Mouse (Mus musculus) kidney, postnatal 0 days (tissue): Measurements from ENCODE around the gene BC049715. TPM values are rescaled to one million over a fixed set of nuclear protein-coding genes. Genes with fewer than 3 reads are reported as not detected.

ENCODE experiments used
- ATAC-seq: fragments of 200-750 bp; cut with Nextera tagmentation; replicated peaks from 2 replicates; pipeline ENCODE4 v1.8.0; 2017; ENCODE audit warnings: low read depth, moderate number of reproducible peaks, moderate TSS enrichment, moderate library complexity; ENCODE audit not compliant: low FRiP score
- DNase-seq: peaks from one replicate; pipeline ENCODE4 v3.0.0-alpha.2; 2016; ENCODE audit warnings: low spot score
- H3K27ac ChIP-seq: fragments of 300-500 bp; sonication (generic); 2 replicates; pipeline ENCODE4 v1.5.1; 2014; ENCODE audit warnings: mild to moderate bottlenecking
- H3K27me3 ChIP-seq: fragments of 300-500 bp; sonication (generic); 2 replicates; pipeline ENCODE4 v1.6.1; 2014; ENCODE audit warnings: low read length, mixed read lengths; ENCODE audit not compliant: insufficient read depth
- H3K36me3 ChIP-seq: fragments of 300-500 bp; sonication (generic); 2 replicates; pipeline ENCODE4 v1.6.1; 2014; ENCODE audit warnings: low read length, mixed read lengths; ENCODE audit not compliant: insufficient read depth
- H3K4me1 ChIP-seq: fragments of 300-500 bp; sonication (generic); replicated peaks from 2 replicates; pipeline ENCODE4 v1.6.1; 2014; ENCODE audit warnings: antibody characterized with exemption, low read length, mixed read lengths; ENCODE audit not compliant: insufficient read depth
- H3K4me2 ChIP-seq: fragments of 300-500 bp; sonication (generic); 2 replicates; pipeline ENCODE4 v1.6.1; 2014; ENCODE audit warnings: mild to moderate bottlenecking, low read length, moderate library complexity, mixed read lengths
- H3K4me3 ChIP-seq: fragments of 300-500 bp; sonication (generic); replicated peaks from 2 replicates; pipeline ENCODE4 v1.5.1; 2014; ENCODE audit warnings: low read depth, low read length
- H3K9ac ChIP-seq: fragments of 300-500 bp; sonication (generic); 2 replicates; pipeline ENCODE4 v1.6.1; 2014; ENCODE audit warnings: low read depth, low read length
- H3K9me3 ChIP-seq: fragments of 300-500 bp; sonication (generic); replicated peaks from 2 replicates; pipeline ENCODE4 v1.6.1; 2016; ENCODE audit warnings: low read length, inconsistent platforms, mixed read lengths
- CTCF ChIP-seq: IDR thresholded peaks from 2 replicates; pipeline ENCODE4 v1.5.1; 2016; ENCODE audit warnings: antibody characterized with exemption, low read depth, mild to moderate bottlenecking, moderate library complexity
- WGBS: fragments of 180-500 bp; shearing (Covaris S2); extraction: QIAGEN DNeasy Blood & Tissue Kit; methylation state at CpG from one replicate; pipeline ENCODE4 v1.1.7; 2014; 5-methylcytosine and 5-hydroxymethylcytosine counted together
- polyA plus RNA-seq: library from polyadenylated mRNA; unstranded; fragments of >200 nt; fragmentation: Nextera tagmentation; extraction: Ambion mirVana; gene quantifications from 2 replicates; pipeline ENCODE4 v1.2.1, GENCODE M21; 2015

The BC049715 gene
- 1.6 and 2.1 TPM in 2 replicates for polyA plus RNA-seq

DNA sequence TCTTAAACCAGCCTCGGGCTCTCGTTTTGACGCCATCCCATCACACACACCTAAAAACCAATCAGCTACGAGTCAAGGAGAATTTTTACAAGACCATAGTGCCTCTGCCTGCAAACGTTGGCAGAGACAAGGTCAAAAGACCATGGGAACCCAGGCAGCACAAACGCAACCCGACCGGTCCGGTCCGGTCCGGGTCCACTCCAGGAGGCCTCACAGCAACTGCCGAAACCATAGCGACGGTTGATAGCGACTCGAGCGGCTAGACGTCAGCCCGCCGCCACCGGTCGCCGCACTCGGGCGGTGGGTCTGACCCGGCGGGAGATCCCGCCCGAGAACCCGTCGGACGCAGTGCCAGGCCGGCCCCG, at the start of gene BC049715:
Gene BC049715 (plus strand): TSS at position 111 of the 365 bp plus-strand sequence.
- Histone ChIP-seq H3K9ac (peak within 1 kb of the TSS; percentile 100), H3K27me3 (no peaks in the 10 kb centered on the region)
- ATAC-seq: peak; percentile 45

DNA sequence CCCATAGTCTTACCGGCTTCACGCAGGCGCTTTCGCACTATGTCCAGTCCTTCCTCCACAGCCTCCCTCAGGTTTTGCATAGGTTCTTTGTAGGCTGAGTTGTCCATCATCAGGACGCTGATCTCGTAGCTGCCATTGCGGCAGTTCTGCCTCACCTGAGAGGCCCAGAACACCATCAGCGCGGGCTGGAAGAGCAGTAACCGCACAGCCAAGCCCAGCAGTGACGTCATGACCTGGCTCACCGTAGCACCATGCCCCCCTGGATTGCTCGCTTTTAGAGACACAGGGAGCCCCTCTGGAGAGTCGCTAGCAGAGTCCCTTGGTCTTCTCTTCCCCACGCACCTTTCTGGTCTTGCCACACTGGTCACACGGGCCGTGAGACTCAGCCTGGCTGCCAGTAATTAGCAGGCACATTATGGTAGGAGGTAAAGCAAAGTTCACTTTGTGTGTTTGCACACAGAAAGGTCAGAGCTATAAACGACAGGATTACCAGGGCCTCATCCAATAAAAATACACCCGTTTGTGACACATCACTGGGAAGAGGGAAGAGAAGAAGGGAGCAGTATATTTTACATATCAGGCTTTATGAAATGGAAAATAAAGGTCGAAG, 45.9 kb upstream of the BC049715 start, which contains the start of gene Gucy2c:
Gene Gucy2c (minus strand): TSS at position 389 of the 610 bp plus-strand sequence.
- DNase-seq (no peak), ATAC-seq (no peak)
- Histone ChIP-seq H3K4me2 (no peak within 1 kb of the TSS), H3K27ac (no peak within 1 kb of the TSS), H3K4me3 (no peak within 1 kb of the TSS), H3K9ac (no peak within 1 kb of the TSS), H3K27me3 (no peaks in the 10 kb centered on the region), H3K4me1 (no peaks in the 10 kb centered on the region), H3K36me3 (no peaks in the 10 kb centered on the region), H3K9me3 (no peaks in the 10 kb centered on the region)
- TF ChIP-seq CTCF: no peak
- WGBS: 69% methylated on average over 20 of the region's 20 CpGs

More for the DNA sequence above, at the start of gene BC049715:
- H3K4me1 ChIP-seq: 0 out of 2 replicates have a peak, but pooled peaks cover 5% of the 10 kb centered on the region
- TF ChIP-seq CTCF: no peak
- H3K9me3 ChIP-seq: no peaks in the 10 kb centered on the region
- H3K36me3 ChIP-seq: peaks cover 20% of the 10 kb centered on the region; the same call in 1 of the 2 replicates
- H3K4me2 ChIP-seq: peak within 1 kb of the TSS; percentile 75
- H3K27ac ChIP-seq: peak within 1 kb of the TSS; percentile 89
- WGBS: under 1% methylated on average over 34 of the region's 34 CpGs
- H3K4me3 ChIP-seq: peak within 1 kb of the TSS; percentile 100
- DNase-seq: no peak

DNA sequence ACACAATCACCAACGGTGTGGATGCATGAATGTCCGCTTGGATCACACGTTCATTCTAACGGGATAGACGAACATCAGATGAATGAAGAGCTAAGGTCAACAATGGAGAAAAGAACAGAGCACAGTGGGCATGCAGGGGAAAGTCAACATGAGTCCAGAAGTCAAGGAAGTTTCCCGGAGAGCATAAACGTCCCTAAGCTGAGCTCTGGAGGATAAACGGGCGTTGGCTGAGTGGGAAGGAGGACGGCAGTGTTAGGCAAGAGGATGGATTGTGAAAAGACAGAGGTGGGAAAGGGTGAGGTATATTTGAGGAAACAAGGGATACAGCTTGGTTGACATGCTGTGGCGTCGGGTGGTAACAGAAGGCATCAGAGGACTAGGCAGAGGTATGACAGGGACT, 45.3 kb upstream of the BC049715 start:
- H3K9me3 ChIP-seq: no peaks in the 10 kb centered on the region
- no peak overlapping the region for H3K27ac ChIP-seq
- no peak overlapping the region for H3K4me2 ChIP-seq
- H3K4me3 ChIP-seq: no peak overlapping the region
- no peaks in the 10 kb centered on the region for H3K36me3 ChIP-seq
- no peak overlapping the region for H3K9ac ChIP-seq
- no peaks in the 10 kb centered on the region for H3K27me3 ChIP-seq
- no peak for TF ChIP-seq CTCF
- ATAC-seq (no peak), DNase-seq (no peak)
- WGBS: 88% methylated on average over 12 of the region's 12 CpGs
- H3K4me1 ChIP-seq: no peaks in the 10 kb centered on the region

DNA sequence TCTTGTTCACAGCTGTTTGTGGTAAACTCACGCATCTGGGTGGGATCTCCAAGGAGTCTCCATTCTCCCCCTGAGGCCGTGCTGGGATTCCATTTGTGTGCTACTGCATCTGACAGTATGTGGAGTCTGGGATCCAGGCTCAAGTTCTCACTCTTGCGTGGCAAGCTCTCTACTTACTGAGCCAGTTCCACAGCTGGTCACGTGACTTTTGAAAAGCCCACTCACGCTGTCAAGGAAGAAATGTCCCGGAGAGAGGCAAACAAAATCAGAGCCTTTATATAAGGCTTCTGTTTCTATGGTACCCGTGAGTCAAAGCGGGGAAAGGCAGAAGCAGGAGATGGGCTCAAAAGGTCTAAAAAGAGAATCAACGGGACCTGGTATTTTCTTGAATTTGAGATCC, 44.7 kb upstream of the BC049715 start:
- Histone ChIP-seq H3K4me1 (no peaks in the 10 kb centered on the region), H3K27me3 (no peaks in the 10 kb centered on the region), H3K4me2 (no peak overlapping the region), H3K4me3 (no peak overlapping the region), H3K9ac (no peak overlapping the region), H3K9me3 (no peaks in the 10 kb centered on the region), H3K36me3 (no peaks in the 10 kb centered on the region), H3K27ac (no peak overlapping the region)
- WGBS: 90% methylated on average over 9 of the region's 9 CpGs
- no peak for TF ChIP-seq CTCF
- DNase-seq (no peak), ATAC-seq (no peak)

DNA sequence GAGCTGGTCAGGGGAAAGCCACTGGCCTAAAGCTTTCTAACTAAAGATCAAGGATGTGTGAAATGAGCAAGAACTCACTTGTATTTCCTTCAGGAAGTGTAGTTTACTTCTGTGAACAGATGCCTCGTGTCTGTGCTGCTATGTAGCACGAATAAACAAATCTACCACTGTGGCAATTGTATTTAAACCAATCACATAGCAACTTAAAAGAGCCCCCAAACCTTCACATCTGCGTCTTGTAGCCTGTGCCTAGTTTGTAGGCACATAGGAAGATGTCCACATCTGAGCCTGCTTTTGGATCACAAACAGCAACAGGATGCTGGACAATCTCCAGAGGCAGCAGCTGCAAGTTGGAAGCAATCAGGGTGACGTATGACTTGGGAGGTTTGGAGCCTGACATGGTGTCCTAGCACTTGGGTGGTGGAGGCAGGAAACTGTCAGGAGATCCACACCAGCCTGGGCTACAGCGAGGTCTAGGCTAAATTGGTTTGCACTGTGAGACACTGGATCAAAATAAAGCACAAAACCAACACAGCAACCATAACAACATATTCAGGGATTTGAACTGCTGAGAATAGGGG, 37.9 kb upstream of the BC049715 start:
- DNase-seq (peak; percentile 87), ATAC-seq (peak; percentile 72; the same call in 1 of the 2 replicates)
- Histone ChIP-seq H3K27me3 (no peaks in the 10 kb centered on the region), H3K9me3 (no peaks in the 10 kb centered on the region), H3K4me1 (no peaks in the 10 kb centered on the region), H3K27ac (peak overlapping the region; percentile 85), H3K9ac (no peak overlapping the region), H3K36me3 (no peaks in the 10 kb centered on the region), H3K4me3 (no peak overlapping the region), H3K4me2 (no peak overlapping the region)
- TF ChIP-seq CTCF: no peak
- WGBS: 43% methylated on average over 5 of the region's 5 CpGs

DNA sequence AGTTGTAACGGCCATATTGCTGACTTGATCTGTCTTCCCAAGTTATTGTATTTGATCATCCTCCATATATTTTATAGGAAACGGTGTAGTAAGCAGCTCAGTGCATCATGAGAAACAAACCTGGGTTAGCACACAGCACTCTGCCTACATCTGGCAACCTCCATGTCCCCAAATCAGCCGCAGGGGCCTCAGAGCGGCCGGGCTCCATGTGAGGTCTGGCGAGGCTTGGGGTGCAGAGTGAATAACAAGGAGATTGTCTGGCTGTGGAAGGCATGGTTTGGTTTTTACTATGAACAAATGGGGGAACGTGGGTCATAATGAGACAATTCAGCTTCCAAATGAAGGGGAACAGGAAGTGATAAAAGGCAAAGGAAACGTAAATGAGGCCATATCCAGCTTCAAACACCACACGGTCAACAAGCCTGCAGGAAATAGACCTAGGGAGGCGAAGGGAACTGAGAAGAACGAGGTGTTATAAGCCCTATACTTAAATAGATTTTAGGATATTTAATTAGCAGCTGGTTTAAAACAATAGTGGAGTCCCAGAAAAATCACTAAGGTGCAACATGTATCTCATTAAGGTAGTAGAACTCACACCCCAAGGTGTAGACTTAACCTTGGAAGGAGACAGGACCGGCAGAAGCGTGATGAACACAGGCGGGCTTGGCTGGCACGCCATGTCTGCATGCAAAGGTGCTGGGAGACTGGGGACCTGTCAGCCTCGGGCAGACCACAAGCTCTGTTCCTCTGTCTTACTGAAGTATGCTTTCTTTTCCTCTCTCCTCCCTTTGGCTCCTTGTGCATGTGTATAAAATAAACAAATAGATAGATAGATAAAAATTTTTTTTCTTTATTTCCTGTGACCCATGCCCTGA, 34.3 kb upstream of the BC049715 start:
- Histone ChIP-seq H3K9ac (peak overlapping the region; percentile 35; the same call in 1 of the 2 replicates), H3K27me3 (no peaks in the 10 kb centered on the region), H3K36me3 (no peaks in the 10 kb centered on the region), H3K27ac (no peak overlapping the region), H3K4me1 (no peaks in the 10 kb centered on the region), H3K4me3 (peak overlapping the region; percentile 39), H3K9me3 (no peaks in the 10 kb centered on the region), H3K4me2 (peak overlapping the region; percentile 86)
- no peak for TF ChIP-seq CTCF
- ATAC-seq (no peak), DNase-seq (no peak)
- 26% methylated on average over 16 of the region's 16 CpGs for WGBS
